Mouse (Mus musculus) CD4-positive, CD25-positive, alpha-beta regulatory T cell, adult 2 months (primary cell): ENCODE measurements at regions not wholly inside any gene's neighbourhood (a gene's known extent, or its start where the extent isn't known, plus 50 kb on each side); places are given as distances from the start of the nearest gene placed in this dataset.

Source experiments
- DNase-seq: peaks from one replicate; pipeline ENCODE4 v3.0.0-alpha.2; 2012; ENCODE audit warnings: low read depth, low spot score

DNA sequence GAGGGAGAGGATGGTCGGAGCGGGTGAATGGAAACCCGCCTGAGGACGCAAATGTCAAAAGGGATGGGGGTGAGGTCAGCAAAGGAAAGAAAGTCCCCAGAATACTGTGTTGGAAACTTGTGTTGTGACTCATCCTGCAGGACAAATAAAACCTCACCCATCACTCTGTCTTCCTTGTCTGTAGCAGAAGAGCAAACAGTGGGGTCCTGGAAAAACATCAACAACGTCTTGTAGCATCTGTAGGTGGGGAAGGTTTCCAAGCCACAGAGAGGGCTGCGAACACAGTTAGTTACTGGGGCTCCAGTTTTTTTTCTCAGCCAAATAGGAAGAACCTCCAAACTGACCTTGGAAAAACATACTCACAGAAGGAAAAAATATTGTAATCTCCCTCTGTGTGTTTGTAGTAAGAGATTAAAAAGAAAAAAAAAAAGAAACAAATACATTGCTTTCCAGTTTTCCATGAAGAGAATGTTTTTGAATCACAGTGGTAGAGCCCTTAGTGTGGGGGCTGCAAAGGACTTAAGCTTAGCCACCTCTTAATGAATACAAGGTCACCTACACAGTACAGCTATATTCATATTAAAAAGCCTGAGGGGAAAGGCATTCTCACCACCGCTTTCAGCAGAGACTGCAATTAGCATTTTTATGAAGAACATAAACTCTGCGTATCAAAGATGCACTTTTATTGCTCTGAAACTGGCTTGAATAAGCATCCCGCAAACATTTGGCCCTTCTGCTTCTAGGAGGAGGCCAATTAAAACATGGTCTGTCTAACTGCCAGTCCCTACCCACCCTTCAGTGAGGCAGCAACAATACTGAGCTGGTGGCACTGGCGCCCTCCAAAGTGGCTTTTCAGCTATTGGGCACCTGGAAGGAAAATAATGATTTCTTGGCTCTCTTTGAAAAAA is 198.6 kb upstream of the Tprg start:
- no peak for DNase-seq

DNA sequence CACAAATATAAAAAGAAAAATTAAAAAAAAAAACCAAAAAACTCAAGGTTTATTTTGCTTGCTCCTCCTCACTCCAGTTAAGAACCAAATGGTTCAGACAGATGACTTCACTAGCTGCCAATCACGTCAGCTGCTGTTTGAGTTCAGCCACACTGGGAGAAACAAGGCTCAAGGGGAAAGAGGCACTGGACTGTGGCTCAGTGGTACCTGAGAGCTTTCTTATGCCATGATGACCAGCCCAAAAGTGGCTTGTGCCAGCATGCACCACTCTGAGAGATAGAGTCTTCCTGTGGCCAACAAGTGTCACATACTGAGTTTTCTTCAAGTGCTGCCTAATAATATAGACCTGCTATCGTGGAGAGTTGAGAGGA is 198.0 kb upstream of the Tprg start:
- no peak for DNase-seq

DNA sequence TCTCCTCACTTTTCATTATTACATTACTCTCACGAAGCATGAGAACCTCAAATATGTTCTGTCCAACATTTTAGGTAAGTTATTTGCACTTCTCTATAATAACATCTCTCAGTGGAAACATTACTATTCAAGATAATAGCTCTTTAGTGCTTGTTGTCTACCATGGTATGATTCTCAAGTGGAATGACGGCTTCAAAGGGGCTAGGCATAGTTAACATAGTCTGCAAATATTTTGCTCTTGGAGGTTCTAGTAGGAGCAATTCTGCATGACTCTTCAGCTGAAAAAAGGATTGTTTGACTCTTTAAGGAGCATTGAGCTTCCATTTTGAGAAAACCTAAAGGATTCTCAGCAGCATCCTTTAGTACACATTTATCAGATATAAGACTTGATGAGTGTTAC is 182.5 kb upstream of the Tprg start:
- DNase-seq, result no peak

DNA sequence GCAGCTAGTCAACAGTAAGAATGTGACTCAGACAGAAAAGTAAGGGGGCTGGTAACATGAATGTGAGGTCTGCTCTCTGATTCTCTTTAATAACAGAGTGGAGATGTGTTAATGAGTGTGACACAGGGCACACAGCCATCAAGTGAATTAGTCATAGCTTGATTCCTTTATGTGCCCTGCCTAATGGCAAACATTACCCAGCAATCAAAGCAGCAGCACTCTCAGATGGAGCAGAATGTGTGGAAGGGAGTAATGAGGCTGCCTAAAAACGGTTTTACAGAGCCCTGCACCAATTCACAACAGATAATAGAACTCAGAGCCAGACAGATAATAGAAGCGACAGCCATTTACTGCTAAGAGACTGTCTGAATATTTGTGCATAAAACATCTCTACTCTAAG is 182.0 kb upstream of the Tprg start:
- no peak for DNase-seq

DNA sequence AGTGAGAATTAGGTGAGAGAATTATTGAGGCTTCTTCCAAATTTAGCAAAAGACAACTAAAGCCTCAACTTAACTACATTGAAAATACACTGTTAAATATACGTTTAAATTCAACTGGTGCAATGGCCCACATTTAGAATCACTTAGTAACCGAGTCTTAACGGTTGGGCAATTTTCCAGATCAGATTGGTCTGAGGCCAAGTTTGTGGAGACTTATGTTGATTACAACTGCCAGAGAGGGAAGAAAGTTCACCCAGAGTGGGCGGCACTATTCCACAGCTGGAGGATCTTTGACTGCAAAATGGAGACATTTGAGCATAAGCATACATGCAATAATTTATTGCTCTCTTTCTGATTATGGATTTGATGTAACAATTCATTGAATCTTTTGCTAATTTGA is 146.5 kb upstream of the Tprg start:
- DNase-seq, result no peak

DNA sequence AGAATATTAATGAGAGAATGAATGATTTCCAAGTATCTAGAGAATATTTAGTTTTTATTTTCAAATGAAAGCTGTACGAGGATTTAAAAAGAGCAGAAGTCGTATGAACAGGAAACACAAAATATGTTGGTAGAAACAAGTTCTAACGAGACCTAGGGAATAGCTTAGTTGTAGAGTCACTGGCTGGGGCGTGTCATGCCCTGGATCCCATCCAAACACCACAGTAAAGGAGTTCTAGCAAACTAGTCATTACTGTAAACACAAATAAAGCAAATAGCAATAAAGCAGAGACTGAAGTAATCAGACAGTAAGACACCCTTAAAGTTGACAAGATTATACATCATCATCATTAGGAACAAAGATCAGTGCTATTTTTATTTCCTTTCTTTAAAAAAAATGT is 139.1 kb upstream of the Tprg start:
- no peak for DNase-seq

DNA sequence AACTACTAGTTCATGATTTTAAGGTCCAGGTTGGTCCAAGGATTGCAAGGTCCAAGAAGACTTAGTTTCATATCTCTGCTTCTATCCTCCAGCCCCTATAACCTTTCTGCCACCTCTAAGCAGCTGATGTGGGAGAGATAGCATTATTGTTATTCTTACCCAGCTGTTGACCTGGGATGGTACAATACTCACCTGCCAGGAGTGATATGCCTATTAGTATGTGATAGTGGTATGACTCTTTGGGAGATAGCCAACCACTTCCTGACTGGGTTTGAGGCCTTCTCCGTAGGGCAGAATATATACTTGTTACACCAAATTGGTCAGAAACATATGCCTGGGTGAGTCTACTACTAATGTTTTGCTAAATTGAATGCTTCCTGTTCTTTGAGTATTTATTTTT is 137.4 kb upstream of the Tprg start:
- DNase-seq, result no peak

DNA sequence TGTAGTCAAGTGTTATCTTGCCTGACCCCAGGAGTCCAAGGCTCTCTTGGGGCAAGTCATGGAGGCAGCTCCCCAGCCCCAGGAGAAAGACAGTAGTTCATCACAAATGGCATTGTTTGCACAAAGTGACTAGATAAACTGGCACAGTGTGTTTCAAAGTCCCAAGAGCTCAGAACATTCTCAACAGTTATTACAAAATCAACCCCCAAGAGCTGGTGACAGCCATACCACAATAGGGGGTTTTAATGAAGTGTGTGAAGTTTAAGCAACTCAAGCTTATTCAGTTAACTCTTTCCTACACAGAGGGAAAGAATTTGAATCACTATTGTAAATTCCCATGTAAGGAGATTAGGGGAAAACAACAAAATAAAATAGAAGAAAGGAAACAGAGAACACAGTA is 109.7 kb upstream of the Tprg start:
- no peak for DNase-seq

DNA sequence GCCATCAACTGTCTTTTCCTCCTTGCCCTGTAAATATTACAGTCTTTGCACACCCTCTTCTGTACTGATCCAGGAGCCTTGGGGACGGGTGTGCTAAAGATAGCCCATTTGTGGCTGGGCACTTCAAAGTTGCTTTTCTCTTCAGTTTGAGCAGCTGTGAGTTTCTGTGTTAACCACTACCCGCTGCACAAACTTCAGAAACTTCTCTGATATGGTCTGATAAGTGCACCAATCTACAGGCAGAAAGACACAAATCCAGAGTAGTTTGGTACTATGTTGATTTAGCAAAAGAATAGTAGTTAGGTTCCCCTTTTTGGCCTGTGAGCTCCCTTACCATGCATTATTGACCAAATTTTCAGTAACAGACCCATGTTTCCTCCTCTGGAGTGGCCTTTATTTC is 108.6 kb upstream of the Tprg start:
- DNase-seq, result no peak

DNA sequence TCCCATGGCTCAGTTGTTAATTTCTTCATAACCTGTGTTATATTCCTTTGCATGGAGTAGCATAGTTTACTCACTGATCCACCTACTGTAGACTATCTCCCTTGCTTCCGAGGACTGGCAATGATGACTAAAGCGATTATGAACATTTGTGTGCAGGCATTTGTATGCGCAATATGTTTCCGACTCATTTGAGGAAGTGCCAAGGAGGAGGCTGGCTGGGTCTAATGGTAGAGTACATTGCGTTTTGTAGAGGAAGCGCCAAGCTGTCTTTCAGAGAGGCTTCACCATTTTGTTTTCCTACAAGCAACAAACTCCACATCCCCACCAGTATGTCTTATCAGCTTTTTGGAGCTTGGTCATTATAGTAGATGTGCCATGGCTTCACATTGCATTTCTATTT is 104.7 kb upstream of the Tprg start:
- no peak for DNase-seq

DNA sequence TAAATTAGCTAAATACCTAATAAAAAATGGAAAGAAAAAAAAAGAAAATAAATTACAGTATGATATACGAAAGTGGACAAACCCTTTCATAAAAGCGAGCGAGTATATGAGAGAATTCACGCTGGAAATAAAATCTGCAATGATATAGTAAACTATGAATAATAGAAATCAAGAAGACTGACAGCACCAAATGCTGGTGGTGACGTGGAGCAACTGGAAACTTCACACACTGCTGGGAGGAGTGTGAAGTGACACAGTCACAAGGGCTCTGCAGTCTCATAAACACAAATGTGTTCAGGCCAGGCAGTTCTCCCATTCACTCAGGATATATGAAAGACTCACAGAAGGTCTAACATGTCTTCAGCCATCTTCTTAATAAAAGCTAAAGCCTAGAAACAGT is 89.5 kb upstream of the Tprg start:
- no peak for DNase-seq

DNA sequence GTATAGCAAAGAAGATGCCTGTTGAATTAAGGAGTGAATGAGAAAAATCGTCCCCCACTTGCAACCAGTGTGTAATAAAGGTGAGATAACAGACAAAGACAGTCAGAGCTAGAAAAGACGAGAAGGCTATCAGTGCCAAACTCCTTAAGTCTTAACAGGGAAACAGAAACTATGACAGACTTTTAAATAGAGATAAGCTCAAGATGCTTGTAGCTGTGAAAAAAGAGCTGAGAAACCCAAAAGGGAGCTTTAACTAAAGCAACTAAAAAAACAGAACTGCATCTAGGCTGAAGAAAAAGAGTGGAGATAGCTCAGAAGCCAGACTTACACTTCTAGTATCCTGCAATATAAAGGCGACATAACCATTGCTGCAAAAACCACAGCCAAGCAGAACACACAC is 87.8 kb upstream of the Tprg start:
- DNase-seq, result no peak

DNA sequence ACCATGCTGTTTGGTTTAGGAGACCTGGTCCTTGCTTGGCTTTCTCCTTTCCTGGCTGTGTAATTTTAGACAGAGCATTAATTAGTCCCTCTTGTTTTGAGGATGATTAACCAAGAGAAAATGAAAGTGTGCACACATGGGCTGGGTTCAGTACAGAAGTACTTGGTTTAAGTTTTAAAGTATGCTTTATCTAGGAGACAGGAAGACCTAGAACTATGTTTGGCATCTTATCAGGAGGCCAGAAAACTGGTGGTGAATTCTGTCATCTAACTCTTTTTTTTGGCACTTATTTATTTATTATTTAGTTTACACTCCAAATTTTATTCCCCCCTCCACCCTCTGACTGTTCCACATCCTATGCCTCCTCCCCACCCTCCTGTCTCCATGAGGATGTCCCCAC is 86.6 kb upstream of the Tprg start:
- no peak for DNase-seq

DNA sequence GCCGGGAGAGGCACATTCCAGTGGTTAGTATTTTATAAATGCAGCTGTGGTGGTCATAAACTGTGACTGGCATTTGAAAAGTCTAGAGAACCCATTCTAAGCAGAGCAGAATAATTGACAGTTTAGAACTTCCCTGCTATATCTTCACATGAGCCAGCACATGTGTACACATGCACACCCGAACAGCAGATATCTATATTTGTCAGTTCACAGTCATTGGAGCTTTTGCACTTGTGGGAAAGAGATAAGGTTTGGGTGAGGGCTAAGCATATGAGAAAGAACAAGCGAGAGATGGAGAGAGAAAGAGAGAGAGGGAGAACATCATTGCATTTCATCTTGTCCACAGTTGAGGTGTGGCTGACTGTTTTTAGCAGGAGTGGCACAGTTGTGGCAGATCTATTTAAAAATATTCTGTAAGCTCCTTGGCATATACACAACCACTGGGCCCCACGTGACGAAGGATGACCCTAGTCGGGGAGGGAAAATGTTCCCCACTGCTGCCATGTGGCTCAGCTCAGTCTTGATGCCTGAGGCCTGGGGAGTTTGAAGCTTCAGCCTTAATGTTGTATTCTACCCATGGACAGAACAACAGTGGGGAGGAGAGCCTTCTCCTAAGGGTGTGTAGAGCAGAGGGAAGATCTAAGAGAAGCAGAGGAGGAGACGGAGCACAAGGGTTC is 85.4 kb upstream of the Tprg start:
- DNase-seq, result no peak

DNA sequence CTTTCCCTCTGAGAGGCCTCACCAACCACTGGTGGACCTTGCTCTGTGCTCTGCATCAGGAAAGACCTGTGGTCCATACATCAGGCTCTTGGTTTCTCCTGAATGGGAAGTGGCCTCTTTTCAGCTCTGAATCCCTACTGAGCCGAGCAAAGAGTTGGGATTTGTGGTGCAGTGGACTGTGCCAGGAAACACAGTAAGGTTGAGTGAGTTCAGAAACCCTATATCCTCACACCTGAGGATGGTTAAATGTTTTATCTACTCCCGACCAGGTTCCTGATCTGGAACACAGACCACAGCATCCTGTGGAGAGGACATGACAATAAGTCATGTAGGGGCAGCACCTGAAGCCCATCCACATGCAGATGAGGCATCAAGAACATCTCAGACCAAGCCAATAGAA is 73.4 kb upstream of the Tprg start:
- no peak for DNase-seq

DNA sequence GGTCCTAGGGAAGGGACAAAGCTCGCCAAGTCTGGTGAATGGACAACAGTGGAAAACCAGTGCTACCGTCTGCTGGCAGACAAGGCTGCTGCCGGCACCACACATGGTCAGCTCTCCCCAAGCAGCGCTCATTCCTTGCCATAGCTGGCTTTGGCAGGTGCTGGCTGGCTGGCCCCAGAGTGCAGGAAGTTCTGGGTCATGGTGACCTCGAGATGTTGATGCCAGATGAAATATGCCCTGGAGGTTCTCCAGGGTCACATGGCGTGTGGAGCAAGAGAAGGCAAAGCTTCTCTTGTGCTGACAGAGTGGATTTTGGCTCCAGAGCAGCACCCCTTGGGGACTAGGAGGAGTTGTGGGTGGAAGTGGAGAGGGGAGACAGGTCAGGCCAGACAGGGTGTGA is 66.1 kb upstream of the Tprg start:
- no peak for DNase-seq

DNA sequence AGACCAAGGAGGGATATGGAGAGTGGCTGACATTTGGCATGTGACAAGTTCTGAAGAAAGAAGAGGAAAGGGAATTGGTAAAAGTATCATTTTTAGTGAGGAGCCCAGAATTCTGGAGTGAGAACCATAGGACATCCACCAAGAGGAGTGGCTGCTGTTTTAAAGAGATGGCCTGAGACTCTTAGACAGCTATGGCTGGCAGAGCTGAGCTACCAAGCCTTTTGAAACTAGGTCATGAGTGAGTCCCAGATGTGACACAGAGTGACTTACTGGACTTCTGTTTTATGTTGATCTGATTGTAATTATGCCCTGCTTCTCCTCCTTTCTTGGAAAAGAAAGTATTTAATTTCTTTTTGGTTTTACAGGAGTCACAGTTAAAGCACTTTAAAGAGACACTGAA is 61.8 kb upstream of the Tprg start:
- DNase-seq, result no peak
